Mouse (Mus musculus): ENCODE measurements around the gene Appl2. TPM values are rescaled to one million over a fixed set of nuclear protein-coding genes. Genes with fewer than 3 reads are reported as not detected.
A peak's percentile ranks its signal among the peaks of the same experiment; 100 is the strongest.

The Appl2 gene
- total RNA-seq, 2 experiments from 2014 or later = 41.8 to 45.2 TPM

GRCm38 (mm10) chr10:83603956-83604564 lies 44.5 kb downstream of the Appl2 start:
- intact Hi-C loops (cut with DNase I) = no loop called here
- no peak for DNase-seq (ENCODE audit: low spot score in 2 of 2)

- intact Hi-C loops (cut with DNase I) = no loop called here
- DNase-seq (ENCODE audit: low spot score in 2 of 2) = peak in 1 of 2 experiments; percentile 54
These were observed 47.9 kb downstream of the Appl2 start for GRCm38 (mm10) chr10:83600650-83601049.

- peak; percentile 29 to 57 for DNase-seq (ENCODE audit: low spot score in 2 of 2)
- intact Hi-C loops (cut with DNase I) = no loop called here
These were observed 54.0 kb downstream of the Appl2 start for GRCm38 (mm10) chr10:83594526-83594925.

- DNase-seq (ENCODE audit: low spot score in 2 of 2) = no peak
- intact Hi-C loops (cut with DNase I) = no loop called here
These were observed 55.9 kb downstream of the Appl2 start for GRCm38 (mm10) chr10:83592616-83593015.

GRCm38 (mm10) chr10:83590801-83591200 lies 57.7 kb downstream of the Appl2 start:
- no peak for DNase-seq (ENCODE audit: low spot score in 2 of 2)
- intact Hi-C loops (cut with DNase I) = no loop called here

- DNase-seq (ENCODE audit: low spot score in 2 of 2) = no peak
- intact Hi-C loops (cut with DNase I) = loop anchor here (5.0 kb wide), 1 partner anchor 167 kb away; no protein-coding TSS in a partner anchor
These were observed 82.8 kb downstream of the Appl2 start for GRCm38 (mm10) chr10:83565449-83566441.

- no peak for DNase-seq (ENCODE audit: low spot score in 2 of 2)
- intact Hi-C loops (cut with DNase I) = no loop called here
These were observed 85.5 kb downstream of the Appl2 start for GRCm38 (mm10) chr10:83563005-83563404.

Other genes with a start within 250 kb of the Appl2 start
- 1 to 10 TPM; 2.4 to 2.9 TPM for gene Aldh1l2, start 114.6 kb downstream of the Appl2 start, total RNA-seq (2021)
- gene Washc4, start 105.0 kb downstream of the Appl2 start, total RNA-seq (2021) = 10 to 100 TPM; 20.2 to 20.6 TPM
- 10 to 100 TPM; 25.7 to 31.4 TPM for gene 1500009L16Rik, start 74.1 kb upstream of the Appl2 start, total RNA-seq (2021)